Mouse (Mus musculus) neural tube, embryonic 14.5 days (tissue): ENCODE data around the gene Asap2. TPM values are rescaled to one million over a fixed set of nuclear protein-coding genes. Genes with fewer than 3 reads are reported as not detected.
A peak's percentile ranks its signal among the peaks of the same experiment; 100 is the strongest.

Source experiments
- ATAC-seq: fragments of 200-750 bp; cut with Nextera tagmentation; 2 replicates; pipeline ENCODE4 v1.8.0; 2017; ENCODE audit warnings: low read depth, mild to moderate bottlenecking, moderate TSS enrichment, moderate library complexity
- H3K27ac ChIP-seq: fragments of 300-500 bp; sonication (generic); 2 replicates; pipeline ENCODE4 v1.5.1; 2014; ENCODE audit warnings: low read depth, mild to moderate bottlenecking, control low read depth, low read length, moderate library complexity, mixed read lengths
- H3K27me3 ChIP-seq: fragments of 300-500 bp; sonication (generic); 2 replicates; pipeline ENCODE4 v1.6.1; 2014; ENCODE audit warnings: low read length; ENCODE audit not compliant: control insufficient read depth, insufficient read depth
- H3K36me3 ChIP-seq: fragments of 300-500 bp; sonication (generic); 2 replicates; pipeline ENCODE4 v1.6.1; 2014; ENCODE audit warnings: low read length, mixed read lengths; ENCODE audit not compliant: control insufficient read depth, insufficient read depth
- H3K4me1 ChIP-seq: fragments of 300-500 bp; sonication (generic); 2 replicates; pipeline ENCODE4 v1.6.1; 2014; ENCODE audit warnings: low read length; ENCODE audit not compliant: control insufficient read depth, insufficient read depth
- H3K4me2 ChIP-seq: fragments of 300-500 bp; sonication (generic); 2 replicates; pipeline ENCODE4 v1.6.1; 2014; ENCODE audit warnings: mild to moderate bottlenecking, low read depth, low read length, control low read depth
- H3K4me3 ChIP-seq: fragments of 300-500 bp; sonication (generic); 2 replicates; pipeline ENCODE4 v1.5.1; 2014; ENCODE audit warnings: low read depth, low read length, control low read depth, mixed read lengths
- H3K9ac ChIP-seq: fragments of 300-500 bp; sonication (generic); replicated peaks from 2 replicates; pipeline ENCODE4 v1.6.1; 2014; ENCODE audit warnings: low read depth, mild to moderate bottlenecking, control low read depth, low read length, mixed read lengths
- H3K9me3 ChIP-seq: fragments of 300-500 bp; sonication (generic); 2 replicates; pipeline ENCODE4 v1.6.1; 2016; ENCODE audit warnings: low read length; ENCODE audit not compliant: control insufficient read depth
- WGBS: fragments of 180-500 bp; shearing (Covaris S2); extraction: QIAGEN DNeasy Blood & Tissue Kit; methylation state at CpG from one replicate; pipeline ENCODE4 v1.1.7; 2014; 5-methylcytosine and 5-hydroxymethylcytosine counted together
- polyA plus RNA-seq: library from polyadenylated mRNA; unstranded; fragments of >200 nt; fragmentation: Nextera tagmentation; extraction: Ambion mirVana; gene quantifications from 2 replicates; pipeline ENCODE4 v1.2.1, GENCODE M21; 2014

Asap2 gene
- polyA plus RNA-seq, 1 experiment from 2014 or later: 19.7 TPM

DNA sequence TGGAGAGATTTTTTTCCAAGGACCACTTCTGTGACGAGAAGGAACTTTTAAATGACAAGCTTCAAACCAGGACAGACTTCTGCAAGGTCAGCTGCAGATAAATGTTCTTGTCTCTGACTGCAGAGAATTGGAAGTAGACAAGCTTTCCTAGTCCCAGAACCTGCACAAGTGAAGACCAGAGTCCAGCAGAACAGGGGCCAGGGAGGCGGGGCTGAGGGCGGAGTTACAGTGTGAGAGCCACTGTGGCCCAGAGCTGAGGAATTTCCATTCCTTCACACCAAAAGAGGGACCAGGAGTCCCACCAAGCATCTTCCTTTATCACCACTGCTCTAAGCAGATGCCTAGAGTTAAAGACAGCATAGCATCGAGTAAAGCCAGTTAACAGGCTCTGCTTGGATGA lies 198.6 kb downstream of the Asap2 start:
- H3K36me3 ChIP-seq: no peaks in the 10 kb centered on the region
- H3K9me3 ChIP-seq: no peaks in the 10 kb centered on the region
- H3K4me3 ChIP-seq: no peak overlapping the region
- H3K4me2 ChIP-seq: no peak overlapping the region
- no peaks in the 10 kb centered on the region for H3K27me3 ChIP-seq
- H3K4me1 ChIP-seq: no peaks in the 10 kb centered on the region
- WGBS: 68% methylated on average over 4 of the region's 4 CpGs
- no peak overlapping the region for H3K27ac ChIP-seq
- H3K9ac ChIP-seq: no peak overlapping the region
- ATAC-seq: 0 out of 2 replicates have a peak, but pooled peaks have one; percentile 18

DNA sequence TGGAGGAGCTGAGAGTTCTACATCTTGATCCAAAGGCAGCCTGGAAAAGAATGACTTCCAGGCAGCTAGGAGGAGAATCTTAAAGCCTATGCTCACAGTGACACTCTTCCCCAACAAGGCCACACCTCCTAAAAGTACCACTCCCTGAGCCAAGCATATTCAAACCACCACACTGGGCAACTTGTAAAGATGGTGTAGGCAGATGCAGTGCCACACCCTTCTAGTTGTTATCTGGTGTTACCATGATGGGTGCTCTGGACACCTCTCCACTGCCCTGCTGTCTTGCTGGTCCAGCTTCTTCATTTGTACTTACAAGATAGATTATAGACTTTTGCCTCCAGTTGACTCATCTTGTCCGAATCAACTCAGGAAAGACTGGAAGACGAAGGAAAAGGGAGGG lies 201.3 kb downstream of the Asap2 start:
- WGBS: 91% methylated on average over 2 of the region's 2 CpGs
- Histone ChIP-seq H3K27me3 (no peaks in the 10 kb centered on the region), H3K27ac (no peak overlapping the region), H3K9me3 (no peaks in the 10 kb centered on the region), H3K4me2 (no peak overlapping the region), H3K9ac (no peak overlapping the region), H3K4me3 (no peak overlapping the region), H3K4me1 (no peaks in the 10 kb centered on the region), H3K36me3 (no peaks in the 10 kb centered on the region)
- ATAC-seq: no peak

DNA sequence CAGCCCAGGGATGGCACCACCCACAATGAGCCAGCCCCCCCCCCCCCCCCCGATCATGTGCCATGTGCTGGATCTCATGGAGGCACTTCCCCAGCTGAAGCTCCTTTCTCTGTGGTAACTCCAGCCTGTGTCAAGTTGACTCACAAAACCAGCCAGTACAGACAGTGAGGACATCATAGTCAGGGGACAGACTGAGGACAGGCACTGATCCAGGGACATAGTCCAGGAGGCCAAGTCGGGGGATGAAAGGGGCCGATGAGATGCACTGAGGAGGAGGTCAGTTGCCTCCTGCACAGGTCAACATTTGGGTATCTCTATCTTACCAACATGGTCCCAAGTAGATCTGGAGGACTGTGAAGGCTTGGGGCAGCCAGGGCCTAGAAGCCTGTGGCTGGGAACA lies 205.2 kb downstream of the Asap2 start:
- no peak for ATAC-seq
- Histone ChIP-seq H3K9me3 (no peaks in the 10 kb centered on the region), H3K27ac (no peak overlapping the region), H3K36me3 (no peaks in the 10 kb centered on the region), H3K9ac (no peak overlapping the region), H3K4me2 (no peak overlapping the region), H3K4me1 (no peaks in the 10 kb centered on the region), H3K27me3 (no peaks in the 10 kb centered on the region), H3K4me3 (no peak overlapping the region)
- WGBS: 94% methylated on average over 3 of the region's 3 CpGs

DNA sequence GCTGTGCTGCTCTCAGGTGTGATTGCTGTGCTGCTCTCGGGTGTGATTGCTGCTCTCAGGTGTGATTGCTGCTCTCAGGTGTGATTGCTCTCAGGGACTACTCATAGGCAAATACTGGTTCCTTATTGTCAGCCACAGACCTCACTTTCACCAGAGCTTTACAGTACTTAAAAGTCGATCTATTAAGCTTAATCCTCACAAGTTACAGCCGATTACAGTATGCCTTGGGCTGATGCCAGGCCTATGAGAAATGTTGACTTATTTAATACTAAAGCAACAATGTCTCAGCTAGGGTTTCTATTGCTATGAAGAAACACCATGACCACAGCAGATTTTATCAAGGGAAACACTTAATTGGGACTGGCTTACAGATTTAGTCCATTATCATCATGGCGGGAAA lies 206.2 kb downstream of the Asap2 start:
- Histone ChIP-seq H3K9ac (no peak overlapping the region), H3K27me3 (no peaks in the 10 kb centered on the region), H3K27ac (no peak overlapping the region), H3K4me1 (no peaks in the 10 kb centered on the region), H3K36me3 (no peaks in the 10 kb centered on the region), H3K4me2 (no peak overlapping the region), H3K4me3 (no peak overlapping the region), H3K9me3 (no peaks in the 10 kb centered on the region)
- WGBS: 89% methylated on average over 4 of the region's 4 CpGs
- no peak for ATAC-seq

DNA sequence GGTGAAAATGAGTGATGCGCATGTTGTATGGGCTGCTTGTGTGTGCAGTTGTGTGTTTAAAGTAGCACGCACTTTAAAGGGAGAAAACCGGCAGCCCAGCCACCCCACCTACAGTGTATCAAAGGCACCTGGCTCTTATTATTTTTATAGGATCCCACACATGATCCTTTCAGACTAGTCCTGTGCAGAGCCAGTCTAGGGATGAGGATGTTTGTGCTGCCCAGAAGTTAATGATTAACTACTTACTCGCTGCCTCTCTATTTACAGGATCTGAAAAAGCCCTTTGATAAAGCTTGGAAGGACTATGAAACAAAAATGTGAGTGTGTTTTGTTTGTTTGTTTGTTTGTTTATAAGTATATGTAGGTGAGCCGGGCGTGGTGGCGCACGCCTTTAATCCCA lies 210.4 kb downstream of the Asap2 start:
- Histone ChIP-seq H3K36me3 (no peaks in the 10 kb centered on the region; the same call in 1 of the 2 replicates), H3K4me3 (no peak overlapping the region), H3K27ac (no peak overlapping the region), H3K27me3 (no peaks in the 10 kb centered on the region), H3K4me1 (peaks cover 3% of the 10 kb centered on the region; the same call in 1 of the 2 replicates), H3K9me3 (no peaks in the 10 kb centered on the region), H3K9ac (no peak overlapping the region), H3K4me2 (no peak overlapping the region)
- 92% methylated on average over 8 of the region's 8 CpGs for WGBS
- no peak for ATAC-seq

DNA sequence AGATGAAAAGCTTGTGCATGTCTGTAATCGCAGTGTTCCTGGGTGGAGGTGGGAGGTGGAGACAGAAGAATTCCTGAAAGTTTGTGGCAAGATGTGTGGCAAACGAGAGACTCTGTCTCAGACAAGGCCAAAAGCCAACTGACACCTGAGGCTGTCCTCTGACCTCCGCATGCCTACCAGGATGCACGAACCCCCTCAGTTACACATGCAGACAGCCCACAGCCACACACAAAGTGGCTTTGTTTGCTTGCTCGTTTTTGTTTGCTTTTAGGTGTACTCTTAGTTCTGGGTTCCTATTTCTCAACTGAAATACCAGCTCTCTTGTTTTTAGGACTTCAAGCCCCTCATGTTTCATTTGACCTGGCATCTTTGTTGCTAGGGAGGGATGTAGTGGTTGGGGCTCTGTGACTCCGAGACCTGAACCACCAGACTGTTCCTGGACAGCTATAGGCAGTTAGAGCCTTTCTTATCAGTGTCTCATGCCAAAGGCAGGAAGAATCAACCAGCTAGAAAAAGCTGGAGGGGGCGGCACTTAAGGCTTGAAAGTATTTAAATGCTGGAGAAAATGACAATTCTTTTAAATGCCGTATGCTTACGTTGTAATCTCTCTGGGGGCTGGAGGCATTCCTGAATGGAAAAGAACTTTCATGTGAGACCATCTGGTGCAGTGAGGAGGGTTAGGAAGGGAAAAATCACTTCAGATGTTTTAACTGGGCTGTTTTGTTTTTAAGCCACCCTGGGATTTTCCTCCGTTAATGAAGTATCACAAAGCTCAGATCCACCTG lies 211.4 kb downstream of the Asap2 start:
- Histone ChIP-seq H3K4me1 (peaks cover 3% of the 10 kb centered on the region; the same call in 1 of the 2 replicates), H3K27ac (no peak overlapping the region), H3K9ac (no peak overlapping the region), H3K36me3 (peaks cover 3% of the 10 kb centered on the region; the same call in 1 of the 2 replicates), H3K4me3 (no peak overlapping the region), H3K9me3 (no peaks in the 10 kb centered on the region), H3K4me2 (no peak overlapping the region), H3K27me3 (no peaks in the 10 kb centered on the region)
- ATAC-seq: no peak
- 84% methylated on average over 10 of the region's 10 CpGs for WGBS

DNA sequence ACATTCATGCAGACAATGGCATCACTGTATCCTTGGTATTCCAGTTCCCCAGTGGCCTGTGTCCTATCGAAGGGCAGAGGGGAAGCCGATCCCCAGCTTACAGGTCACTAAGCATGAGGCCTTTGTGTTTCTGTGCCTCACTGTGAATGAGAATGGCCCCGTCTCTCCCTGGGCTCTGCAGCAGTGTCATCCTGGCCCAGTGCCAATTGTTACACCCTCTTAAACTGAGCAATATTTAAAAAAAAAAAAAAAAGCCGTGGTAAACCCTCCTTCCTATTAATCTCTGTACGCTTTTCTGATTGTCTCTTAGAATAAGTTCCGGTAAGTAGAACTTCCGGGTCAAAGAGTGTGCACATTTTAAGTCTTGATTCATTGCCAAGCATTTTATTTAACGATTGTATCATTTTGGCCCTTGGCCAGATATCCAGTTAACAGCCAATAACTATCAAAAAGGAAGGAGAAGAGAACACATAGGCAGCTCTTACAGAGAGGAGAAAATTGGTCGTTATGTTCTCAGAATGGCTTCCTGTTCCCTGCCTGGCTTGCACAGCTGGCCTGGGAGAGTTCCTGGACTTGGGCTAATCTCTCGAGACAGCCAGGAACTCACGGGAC lies 214.5 kb downstream of the Asap2 start:
- H3K27ac ChIP-seq: peak overlapping the region; percentile 16; the same call in 1 of the 2 replicates
- peaks cover 3% of the 10 kb centered on the region; the same call in 1 of the 2 replicates for H3K4me1 ChIP-seq
- peak; percentile 75 for ATAC-seq
- no peaks in the 10 kb centered on the region for H3K9me3 ChIP-seq
- peaks cover 7% of the 10 kb centered on the region; the same call in 1 of the 2 replicates for H3K36me3 ChIP-seq
- no peak overlapping the region for H3K4me3 ChIP-seq
- 21% methylated on average over 11 of the region's 11 CpGs for WGBS
- H3K9ac ChIP-seq: no peak overlapping the region
- H3K4me2 ChIP-seq: no peak overlapping the region
- no peaks in the 10 kb centered on the region for H3K27me3 ChIP-seq

DNA sequence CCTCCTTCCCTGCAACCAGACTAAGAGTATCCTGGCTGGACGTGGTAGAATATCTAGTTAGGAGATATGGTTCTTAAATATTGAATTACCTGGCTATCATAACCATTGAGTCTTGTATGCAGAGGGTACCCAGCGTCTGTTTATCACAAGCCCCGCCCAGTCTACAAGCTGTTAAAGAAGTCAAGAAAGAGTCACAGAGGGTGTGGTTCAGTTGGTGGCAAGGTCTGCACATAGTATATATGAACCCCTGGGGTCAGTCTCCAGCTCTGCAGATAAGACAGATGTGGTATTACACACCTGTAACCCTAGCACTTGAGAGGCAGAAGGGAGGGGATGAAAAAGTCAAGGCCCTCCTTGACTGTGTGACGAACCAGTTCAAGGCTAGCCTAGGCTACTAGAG lies 215.5 kb downstream of the Asap2 start:
- H3K9me3 ChIP-seq: no peaks in the 10 kb centered on the region
- peaks cover 7% of the 10 kb centered on the region; the same call in 1 of the 2 replicates for H3K36me3 ChIP-seq
- H3K4me3 ChIP-seq: no peak overlapping the region
- H3K4me2 ChIP-seq: no peak overlapping the region
- ATAC-seq: no peak
- no peaks in the 10 kb centered on the region for H3K27me3 ChIP-seq
- no peak overlapping the region for H3K27ac ChIP-seq
- 94% methylated on average over 4 of the region's 4 CpGs for WGBS
- H3K4me1 ChIP-seq: peaks cover 3% of the 10 kb centered on the region; the same call in 1 of the 2 replicates
- no peak overlapping the region for H3K9ac ChIP-seq

DNA sequence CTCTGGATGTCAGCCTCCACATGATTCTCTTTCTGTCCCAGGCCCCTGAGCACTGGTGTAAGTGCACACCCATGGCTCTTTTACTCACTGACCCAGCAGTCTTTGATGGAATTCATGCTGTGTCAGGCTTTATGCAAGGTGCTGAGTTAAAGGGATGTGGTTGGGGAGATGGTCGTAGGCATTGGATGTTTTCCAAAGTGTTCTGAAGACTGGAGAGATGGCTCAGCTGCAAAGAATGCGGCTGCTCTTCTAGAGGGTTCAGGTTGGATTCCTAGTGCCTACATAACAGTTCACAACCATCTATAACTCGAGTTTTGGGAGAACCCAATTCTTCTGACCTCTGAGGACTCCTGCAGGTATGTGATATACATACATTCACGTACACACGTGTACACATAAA lies 217.2 kb downstream of the Asap2 start:
- Histone ChIP-seq H3K9me3 (no peaks in the 10 kb centered on the region), H3K4me3 (no peak overlapping the region), H3K27ac (no peak overlapping the region), H3K36me3 (peaks cover 7% of the 10 kb centered on the region; the same call in 1 of the 2 replicates), H3K9ac (no peak overlapping the region), H3K27me3 (no peaks in the 10 kb centered on the region), H3K4me1 (peaks cover 3% of the 10 kb centered on the region; the same call in 1 of the 2 replicates), H3K4me2 (no peak overlapping the region)
- 90% methylated on average over 5 of the region's 5 CpGs for WGBS
- no peak for ATAC-seq
